Mouse (Mus musculus): ENCODE data around the gene Foxl1. TPM values are rescaled to one million over a fixed set of nuclear protein-coding genes. Genes with fewer than 3 reads are reported as not detected.

Gene Foxl1
- total RNA-seq, 2 experiments from 2014 or later: 0.13 to 0.15 TPM

Small RNA genes within 50 kb of the gene (microRNA-seq; reads per million reads assigned to microRNA genes)
- gene Gm27530: 0 reads per million in 2 experiments

Other genes with a start within 250 kb of the Foxl1 start
- 1 to 10 TPM; 1.0 to 1.4 TPM for gene Foxf1, start 43.6 kb upstream of the Foxl1 start, total RNA-seq (2021)
- 10 to 100 TPM; 27.0 to 33.4 TPM for gene Mthfsd, start 19.5 kb upstream of the Foxl1 start, total RNA-seq (2021)
- 1 to 10 TPM; 2.7 to 3.5 TPM for gene Foxc2, start 11.8 kb upstream of the Foxl1 start, total RNA-seq (2021)

All from left cerebral cortex, postnatal 14 days (tissue).